Mouse (Mus musculus) heart, adult 2 months (tissue): ENCODE data around the gene Ccdc138.

ENCODE experiments used
- CTCF ChIP-seq: fragments of 200-600 bp; IDR thresholded peaks from 2 replicates; pipeline ENCODE4 v1.8.1; 2022; ENCODE audit warnings: antibody characterized with exemption, mild to moderate bottlenecking, moderate library complexity
- EP300 ChIP-seq: fragments of 200-500 bp; IDR thresholded peaks from 2 replicates; pipeline ENCODE4 v1.6.1; 2011; ENCODE audit warnings: low read depth, low read length, control low read depth; ENCODE audit not compliant: insufficient read depth
- POLR2A ChIP-seq: fragments of 200-500 bp; IDR thresholded peaks from 2 replicates; pipeline ENCODE4 v1.6.1; 2011; ENCODE audit warnings: mild to moderate bottlenecking, low read depth, low read length, control low read depth; ENCODE audit not compliant: insufficient read depth

- TF ChIP-seq CTCF: no peak
- TF ChIP-seq EP300: no peak
- TF ChIP-seq POLR2A: no peak
Observed at GRCm38 (mm10) chr10:58560521-58560920, 62.8 kb downstream of the Ccdc138 start.
